Mouse (Mus musculus): Measurements from ENCODE around the gene Actr5. TPM values are rescaled to one million over a fixed set of nuclear protein-coding genes. Genes with fewer than 3 reads are reported as not detected.

The Actr5 gene
- polyA plus RNA-seq, 1 experiment from 2014 or later, result 15.8 TPM

DNA sequence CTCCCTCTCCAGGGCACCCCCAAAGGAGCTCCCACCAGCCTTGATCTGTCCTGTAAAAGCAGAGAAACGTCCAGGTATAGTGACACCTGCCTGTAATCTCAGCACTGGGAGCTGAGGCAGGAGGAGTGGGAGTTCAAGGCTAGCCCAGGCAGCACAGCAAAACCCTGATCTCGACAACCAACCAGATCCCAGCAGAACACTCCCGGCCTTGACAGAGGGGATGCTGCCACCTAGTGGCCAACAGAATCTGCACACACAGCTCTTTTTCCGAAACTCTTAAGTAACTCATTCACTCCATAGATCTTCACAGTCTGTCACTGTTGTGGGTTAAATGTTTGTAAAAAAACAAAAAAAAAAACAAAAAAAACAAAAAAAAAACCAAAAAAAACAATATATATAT is 28.3 kb downstream of the Actr5 start:
- H3K27me3 ChIP-seq (replicated peaks; ENCODE audit: control insufficient read depth, insufficient read depth, low read length), result no peaks in the 10 kb centered on the region
- H3K4me1 ChIP-seq (replicated peaks; ENCODE audit: control insufficient read depth, insufficient read depth, low read length), result no peaks in the 10 kb centered on the region
- 9% methylated on average over 4 of the region's 4 CpGs for WGBS
- H3K9me3 ChIP-seq (ENCODE audit: control insufficient read depth, low read length), result no peaks in the 10 kb centered on the region
- H3K9ac ChIP-seq (ENCODE audit: low read depth, low read length), result no peak overlapping the region
- H3K4me2 ChIP-seq, result no peak overlapping the region
- 0 out of 2 replicates have a peak, but pooled peaks have one; percentile 41 for ATAC-seq (replicated peaks; ENCODE audit: low FRiP score)
- DNase-seq (ENCODE audit: low spot score), result peak; percentile 61
- H3K4me3 ChIP-seq (ENCODE audit: low read depth, low read length), result no peak overlapping the region
- H3K36me3 ChIP-seq (ENCODE audit: control insufficient read depth, insufficient read depth, low read length), result no peaks in the 10 kb centered on the region
- no peak overlapping the region for H3K27ac ChIP-seq (ENCODE audit: low read depth, low read length)

- Histone ChIP-seq H3K9ac (ENCODE audit: low read depth, low read length) (no peak overlapping the region), H3K4me3 (ENCODE audit: low read depth, low read length) (no peak overlapping the region), H3K9me3 (ENCODE audit: control insufficient read depth, low read length) (no peaks in the 10 kb centered on the region), H3K4me1 (replicated peaks; ENCODE audit: control insufficient read depth, insufficient read depth, low read length) (no peaks in the 10 kb centered on the region), H3K36me3 (ENCODE audit: control insufficient read depth, insufficient read depth, low read length) (no peaks in the 10 kb centered on the region), H3K27me3 (replicated peaks; ENCODE audit: control insufficient read depth, insufficient read depth, low read length) (no peaks in the 10 kb centered on the region), H3K4me2 (no peak overlapping the region), H3K27ac (ENCODE audit: low read depth, low read length) (no peak overlapping the region)
- WGBS, result 54% methylated on average over 9 of the region's 9 CpGs
- ATAC-seq (replicated peaks; ENCODE audit: low FRiP score) (no peak), DNase-seq (ENCODE audit: low spot score) (no peak)
These were observed 30.0 kb downstream of the Actr5 start for GRCm38 (mm10) chr2:158654717-158655116.

DNA sequence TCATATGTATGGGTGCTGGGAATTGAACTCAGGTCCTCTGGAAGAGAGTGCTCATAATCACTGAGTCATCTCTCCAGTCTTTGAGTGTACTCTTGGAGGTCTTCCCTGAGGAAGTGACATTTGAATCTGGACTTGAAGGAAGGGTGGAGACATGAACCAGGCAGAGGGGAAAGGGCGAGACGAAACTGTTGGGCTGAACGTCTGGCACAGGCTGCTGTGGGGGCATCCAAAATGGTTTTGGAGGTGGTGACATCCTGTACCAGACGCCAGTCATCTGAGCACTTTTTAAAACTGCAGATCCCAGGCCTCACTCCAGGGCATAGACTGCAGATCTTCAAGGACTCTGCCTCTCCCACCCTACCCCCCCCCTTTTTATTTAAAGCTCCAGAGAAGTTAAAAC is 31.1 kb downstream of the Actr5 start:
- H3K27me3 ChIP-seq (replicated peaks; ENCODE audit: control insufficient read depth, insufficient read depth, low read length), result no peaks in the 10 kb centered on the region
- H3K9me3 ChIP-seq (ENCODE audit: control insufficient read depth, low read length), result no peaks in the 10 kb centered on the region
- no peak overlapping the region for H3K4me2 ChIP-seq
- H3K4me1 ChIP-seq (replicated peaks; ENCODE audit: control insufficient read depth, insufficient read depth, low read length), result no peaks in the 10 kb centered on the region
- H3K9ac ChIP-seq (ENCODE audit: low read depth, low read length), result no peak overlapping the region
- no peaks in the 10 kb centered on the region for H3K36me3 ChIP-seq (ENCODE audit: control insufficient read depth, insufficient read depth, low read length)
- no peak overlapping the region for H3K27ac ChIP-seq (ENCODE audit: low read depth, low read length)
- 63% methylated on average over 4 of the region's 4 CpGs for WGBS
- DNase-seq (ENCODE audit: low spot score) (no peak), ATAC-seq (replicated peaks; ENCODE audit: low FRiP score) (no peak)
- H3K4me3 ChIP-seq (ENCODE audit: low read depth, low read length), result no peak overlapping the region

GRCm38 (mm10) chr2:158658822-158659221 is 34.1 kb downstream of the Actr5 start:
- 57% methylated on average over 6 of the region's 6 CpGs for WGBS
- Histone ChIP-seq H3K4me1 (replicated peaks; ENCODE audit: control insufficient read depth, insufficient read depth, low read length) (no peaks in the 10 kb centered on the region), H3K4me2 (no peak overlapping the region), H3K4me3 (ENCODE audit: low read depth, low read length) (no peak overlapping the region), H3K9me3 (ENCODE audit: control insufficient read depth, low read length) (no peaks in the 10 kb centered on the region), H3K36me3 (ENCODE audit: control insufficient read depth, insufficient read depth, low read length) (no peaks in the 10 kb centered on the region), H3K27ac (ENCODE audit: low read depth, low read length) (no peak overlapping the region), H3K27me3 (replicated peaks; ENCODE audit: control insufficient read depth, insufficient read depth, low read length) (no peaks in the 10 kb centered on the region), H3K9ac (ENCODE audit: low read depth, low read length) (no peak overlapping the region)
- DNase-seq (ENCODE audit: low spot score) (no peak), ATAC-seq (replicated peaks; ENCODE audit: low FRiP score) (no peak)

GRCm38 (mm10) chr2:158659346-158659745 is 34.7 kb downstream of the Actr5 start:
- Histone ChIP-seq H3K9ac (ENCODE audit: low read depth, low read length) (no peak overlapping the region), H3K4me2 (no peak overlapping the region), H3K4me1 (replicated peaks; ENCODE audit: control insufficient read depth, insufficient read depth, low read length) (no peaks in the 10 kb centered on the region), H3K4me3 (ENCODE audit: low read depth, low read length) (no peak overlapping the region), H3K27ac (ENCODE audit: low read depth, low read length) (no peak overlapping the region), H3K27me3 (replicated peaks; ENCODE audit: control insufficient read depth, insufficient read depth, low read length) (no peaks in the 10 kb centered on the region), H3K36me3 (ENCODE audit: control insufficient read depth, insufficient read depth, low read length) (no peaks in the 10 kb centered on the region), H3K9me3 (ENCODE audit: control insufficient read depth, low read length) (no peaks in the 10 kb centered on the region)
- DNase-seq (ENCODE audit: low spot score) (no peak), ATAC-seq (replicated peaks; ENCODE audit: low FRiP score) (no peak)
- 71% methylated on average over 3 of the region's 3 CpGs for WGBS

GRCm38 (mm10) chr2:158665098-158665497 is 40.4 kb downstream of the Actr5 start, which contains the start of gene Ppp1r16b:
Gene Ppp1r16b, plus strand, starts transcription at chr2:158665398.
- Histone ChIP-seq H3K4me2 (no peak within 1 kb of the TSS), H3K36me3 (ENCODE audit: control insufficient read depth, insufficient read depth, low read length) (no peaks in the 10 kb centered on the region), H3K9me3 (ENCODE audit: control insufficient read depth, low read length) (no peaks in the 10 kb centered on the region), H3K4me3 (ENCODE audit: low read depth, low read length) (no peak within 1 kb of the TSS), H3K27ac (ENCODE audit: low read depth, low read length) (no peak within 1 kb of the TSS), H3K4me1 (replicated peaks; ENCODE audit: control insufficient read depth, insufficient read depth, low read length) (no peaks in the 10 kb centered on the region), H3K9ac (ENCODE audit: low read depth, low read length) (no peak within 1 kb of the TSS), H3K27me3 (replicated peaks; ENCODE audit: control insufficient read depth, insufficient read depth, low read length) (peaks cover 51% of the 10 kb centered on the region)
- DNase-seq (ENCODE audit: low spot score) (no peak), ATAC-seq (replicated peaks; ENCODE audit: low FRiP score) (no peak)
- 62% methylated on average over 4 of the region's 4 CpGs for WGBS

DNA sequence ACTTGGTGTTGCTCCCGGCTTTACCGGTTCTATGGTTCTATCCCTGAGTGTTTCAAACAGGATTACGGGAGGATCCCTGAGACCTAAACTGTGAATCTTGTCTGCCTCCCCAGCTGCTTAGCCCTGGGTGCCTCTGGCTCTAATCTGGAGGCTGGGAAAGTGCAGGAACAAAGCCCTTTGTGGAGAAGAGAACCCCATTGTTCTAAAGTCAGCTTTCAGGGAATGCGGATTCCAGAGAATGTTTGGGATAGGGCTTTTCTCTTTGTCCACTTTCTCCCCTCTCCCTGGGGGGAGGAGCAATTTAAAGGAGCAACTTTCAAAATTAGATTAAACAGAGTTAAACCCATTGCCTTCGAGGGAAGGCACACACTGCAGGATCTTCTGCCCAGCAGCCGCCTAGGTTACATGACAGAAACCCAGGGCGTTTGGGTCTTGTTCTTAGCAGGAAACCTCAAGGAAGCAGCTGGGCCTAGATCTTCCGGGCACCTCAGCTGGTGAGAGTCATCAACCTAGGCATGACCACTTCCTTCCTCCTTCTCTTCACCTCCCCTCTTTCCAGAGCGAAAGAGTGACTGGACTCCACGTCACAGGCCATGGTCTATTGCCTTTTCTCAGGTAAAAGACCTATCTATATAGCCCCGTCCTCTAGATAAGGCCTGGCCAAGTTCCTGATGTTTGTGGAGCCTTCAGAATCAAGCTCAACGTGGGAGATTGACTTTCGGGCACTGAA is 41.5 kb downstream of the Actr5 start:
- Histone ChIP-seq H3K27me3 (replicated peaks; ENCODE audit: control insufficient read depth, insufficient read depth, low read length) (peaks cover 58% of the 10 kb centered on the region), H3K9me3 (ENCODE audit: control insufficient read depth, low read length) (no peaks in the 10 kb centered on the region), H3K4me1 (replicated peaks; ENCODE audit: control insufficient read depth, insufficient read depth, low read length) (no peaks in the 10 kb centered on the region), H3K9ac (ENCODE audit: low read depth, low read length) (no peak overlapping the region), H3K27ac (ENCODE audit: low read depth, low read length) (no peak overlapping the region), H3K36me3 (ENCODE audit: control insufficient read depth, insufficient read depth, low read length) (no peaks in the 10 kb centered on the region), H3K4me3 (ENCODE audit: low read depth, low read length) (no peak overlapping the region), H3K4me2 (no peak overlapping the region; the same call in 1 of the 2 replicates)
- ATAC-seq (replicated peaks; ENCODE audit: low FRiP score) (no peak), DNase-seq (ENCODE audit: low spot score) (no peak)
- WGBS, result 22% methylated on average over 13 of the region's 13 CpGs

- Histone ChIP-seq H3K4me1 (replicated peaks; ENCODE audit: control insufficient read depth, insufficient read depth, low read length) (no peaks in the 10 kb centered on the region), H3K27me3 (replicated peaks; ENCODE audit: control insufficient read depth, insufficient read depth, low read length) (peaks cover 58% of the 10 kb centered on the region), H3K4me2 (peak overlapping the region; percentile 82), H3K4me3 (ENCODE audit: low read depth, low read length) (peak overlapping the region; percentile 51), H3K9ac (ENCODE audit: low read depth, low read length) (0 out of 2 replicates have a peak overlapping the region, but pooled peaks have one; percentile 27), H3K27ac (ENCODE audit: low read depth, low read length) (no peak overlapping the region), H3K36me3 (ENCODE audit: control insufficient read depth, insufficient read depth, low read length) (no peaks in the 10 kb centered on the region), H3K9me3 (ENCODE audit: control insufficient read depth, low read length) (no peaks in the 10 kb centered on the region)
- WGBS, result under 1% methylated on average over 47 of the region's 47 CpGs
- peak; percentile 49 for DNase-seq (ENCODE audit: low spot score)
- peak; percentile 69 for ATAC-seq (replicated peaks; ENCODE audit: low FRiP score)
These were observed 42.5 kb downstream of the Actr5 start for GRCm38 (mm10) chr2:158667022-158667670.
